In genomic region chr7:126696886-126697285, GRCm38 (mm10) we compare ENCODE assay signal across 8 mouse cellular contexts. TPM values are rescaled to one million over a fixed set of nuclear protein-coding genes. Genes with fewer than 3 reads are reported as not detected.
DNase-seq lines count a peak whose midpoint lies in the region; ATAC-seq and TF ChIP-seq lines count a peak whose summit lies in the region.

No protein-coding gene starts in this region.

- no peaks in the 10 kb centered on the region for H3K27me3 ChIP-seq in embryonic facial prominence, embryonic 12.5 days
- H3K27me3 ChIP-seq in intestine, embryonic 14.5 days (replicated peaks; ENCODE audit: control insufficient read depth, insufficient read depth, low read length): no peaks in the 10 kb centered on the region; the same call in 1 of the 2 replicates
- H3K27me3 ChIP-seq in myocyte (ENCODE audit: control insufficient read depth, insufficient read depth, insufficient read length): no peaks in the 10 kb centered on the region

- H3K4me1 ChIP-seq in embryonic facial prominence, embryonic 12.5 days: peaks cover 26% of the 10 kb centered on the region
- peaks cover 8% of the 10 kb centered on the region for H3K4me1 ChIP-seq in intestine, embryonic 14.5 days (replicated peaks; ENCODE audit: control insufficient read depth, insufficient read depth, low read length)

- peaks cover 20% of the 10 kb centered on the region for H3K36me3 ChIP-seq in embryonic facial prominence, embryonic 12.5 days
- H3K36me3 ChIP-seq in intestine, embryonic 14.5 days (ENCODE audit: control insufficient read depth, insufficient read depth, low read length): peaks cover 15% of the 10 kb centered on the region
- H3K36me3 ChIP-seq in myocyte (ENCODE audit: control insufficient read depth, insufficient read depth): no peaks in the 10 kb centered on the region

- H3K9me3 ChIP-seq in embryonic facial prominence, embryonic 12.5 days: no peaks in the 10 kb centered on the region
- no peaks in the 10 kb centered on the region for H3K9me3 ChIP-seq in intestine, embryonic 14.5 days (ENCODE audit: control insufficient read depth, low read length)

- no peak for TF ChIP-seq POLR2A in myocyte (IDR thresholded peaks at IDR 0.05; ENCODE audit: insufficient read length, low read depth)

- no peak for DNase-seq in layer of hippocampus, adult 2 months (ENCODE audit: low spot score in 2 of 2)
- DNase-seq in layer of hippocampus, adult 18-20 months (ENCODE audit: low spot score in 2 of 2): no peak
- DNase-seq in intestine, embryonic 14.5 days (ENCODE audit: low spot score): no peak
- DNase-seq in retina, embryonic 14.5 days (ENCODE audit: low spot score): no peak
- DNase-seq in kidney, postnatal 25 days: no peak

- no peak for ATAC-seq in embryonic facial prominence, embryonic 12.5 days (ENCODE audit: insufficient number of reproducible peaks, insufficient read depth, low FRiP score, low TSS enrichment)
- no peak for ATAC-seq in intestine, embryonic 14.5 days (replicated peaks; ENCODE audit: low FRiP score, low TSS enrichment, low read depth)
- ATAC-seq in activated CD4-positive, CD25-positive, alpha-beta regulatory T cell, adult 4 months: no peak

- peaks cover 14% of the 10 kb centered on the region for H3K79me2 ChIP-seq in myocyte (ENCODE audit: control insufficient read depth, insufficient read depth)

- H3K27ac ChIP-seq in layer of hippocampus, adult 2 months: peak overlapping the region; percentile 80; the same call in 1 of the 2 replicates
- H3K27ac ChIP-seq in embryonic facial prominence, embryonic 12.5 days: no peak overlapping the region
- no peak overlapping the region for H3K27ac ChIP-seq in intestine, embryonic 14.5 days (ENCODE audit: low read depth)

- TF ChIP-seq CTCF in layer of hippocampus, adult 2 months (conservative IDR thresholded peaks at IDR 0.05): no peak

- H3K4me3 ChIP-seq in layer of hippocampus, adult 2 months: peak overlapping the region; percentile 95; the same call in 1 of the 2 replicates
- peak overlapping the region; percentile 78 for H3K4me3 ChIP-seq in embryonic facial prominence, embryonic 12.5 days
- peak overlapping the region; percentile 63 for H3K4me3 ChIP-seq in intestine, embryonic 14.5 days (ENCODE audit: low read depth, low read length)
- peak overlapping the region; percentile 89 for H3K4me3 ChIP-seq in myocyte

- H3K4me2 ChIP-seq in embryonic facial prominence, embryonic 12.5 days (replicated peaks): peak overlapping the region; percentile 82
- peak overlapping the region; percentile 85 for H3K4me2 ChIP-seq in intestine, embryonic 14.5 days (ENCODE audit: low read length)
- peak overlapping the region; percentile 86 for H3K4me2 ChIP-seq in myocyte (ENCODE audit: low read depth)

- peak overlapping the region; percentile 83; the same call in 1 of the 2 replicates for H3K9ac ChIP-seq in embryonic facial prominence, embryonic 12.5 days
- peak overlapping the region; percentile 47; the same call in 1 of the 2 replicates for H3K9ac ChIP-seq in intestine, embryonic 14.5 days (ENCODE audit: low read length)

- 82% methylated on average over 3 of the region's 3 CpGs for WGBS in embryonic facial prominence, embryonic 12.5 days
- WGBS in intestine, embryonic 14.5 days: 86% methylated on average over 3 of the region's 3 CpGs

- H3ac ChIP-seq in myocyte (ENCODE audit: control insufficient read depth, insufficient read length): peak overlapping the region; percentile 58

TF ChIP-seq in myocyte, 11 proteins besides CTCF, POLR2A, EP300 and RAD21:
- TF ChIP-seq CEBPB (IDR thresholded peaks at IDR 0.05; ENCODE audit: insufficient read depth, poor library complexity, severe bottlenecking): no peak
- no peak for TF ChIP-seq POLR2AphosphoS2 (IDR thresholded peaks at IDR 0.05; ENCODE audit: insufficient read length, low read depth)
TF ChIP-seq in myocyte: peak in this region for 0.

RNA-seq across cellular contexts. Expression of gene Slx1b, which starts 1.3 kb away (rescaled TPM):
- total RNA-seq in layer of hippocampus, adult 2 months (2021): 10 to 100 TPM; 18.9 to 22.3 TPM
- 10 to 100 TPM; 17.3 to 17.4 TPM for total RNA-seq in layer of hippocampus, adult 18-20 months (2021)
- polyA plus RNA-seq in embryonic facial prominence, embryonic 12.5 days (2016; fragmentation: Nextera tagmentation; extraction: Ambion mirVana): 13.4 and 13.5 TPM in 2 replicates
- 7.1 and 8.4 TPM in 2 replicates for polyA plus RNA-seq in intestine, embryonic 14.5 days (2014; fragmentation: Nextera tagmentation; extraction: Ambion mirVana)
- 5.8 TPM for polyA plus RNA-seq in myocyte (2012; fragmentation: generic; extraction: Trizol)
- 10 to 100 TPM in 1 of 2 experiments, 1 to 10 TPM in 1; 9.7 to 10.0 TPM for polyA plus RNA-seq in activated CD4-positive, CD25-positive, alpha-beta regulatory T cell, adult 4 months (2017; shearing (Covaris generic))

RNA-seq across cellular contexts. Expression of gene Bola2, which starts 1.7 kb away (rescaled TPM):
- 100 to 1,000 TPM; 103 to 112 TPM for total RNA-seq in layer of hippocampus, adult 2 months (2021)
- total RNA-seq in layer of hippocampus, adult 18-20 months (2021): 100 to 1,000 TPM; 105 to 106 TPM
- 138 and 141 TPM in 2 replicates for polyA plus RNA-seq in embryonic facial prominence, embryonic 12.5 days (2016; fragmentation: Nextera tagmentation; extraction: Ambion mirVana)
- polyA plus RNA-seq in intestine, embryonic 14.5 days (2014; fragmentation: Nextera tagmentation; extraction: Ambion mirVana): 140 and 159 TPM in 2 replicates
- polyA plus RNA-seq in myocyte (2012; fragmentation: generic; extraction: Trizol): 79.7 TPM
- polyA plus RNA-seq in activated CD4-positive, CD25-positive, alpha-beta regulatory T cell, adult 4 months (2017; shearing (Covaris generic)): 100 to 1,000 TPM in 1 of 2 experiments, 10 to 100 TPM in 1; 90.0 to 201 TPM

RNA-seq across cellular contexts. Expression of gene Coro1a, which starts 10.7 kb away (rescaled TPM):
- 100 to 1,000 TPM; 130 to 135 TPM for total RNA-seq in layer of hippocampus, adult 2 months (2021)
- total RNA-seq in layer of hippocampus, adult 18-20 months (2021): 100 to 1,000 TPM; 121 to 122 TPM
- 37.8 and 39.0 TPM in 2 replicates for polyA plus RNA-seq in embryonic facial prominence, embryonic 12.5 days (2016; fragmentation: Nextera tagmentation; extraction: Ambion mirVana)
- 35.1 and 35.9 TPM in 2 replicates for polyA plus RNA-seq in intestine, embryonic 14.5 days (2014; fragmentation: Nextera tagmentation; extraction: Ambion mirVana)
- 0.14 TPM for polyA plus RNA-seq in myocyte (2012; fragmentation: generic; extraction: Trizol)
- polyA plus RNA-seq in activated CD4-positive, CD25-positive, alpha-beta regulatory T cell, adult 4 months (2017; shearing (Covaris generic)): 1,000 to 10,000 TPM; 2,153 to 2,681 TPM

RNA-seq across cellular contexts. Expression of gene Sult1a1, which starts 20.7 kb away (rescaled TPM):
- total RNA-seq in layer of hippocampus, adult 2 months (2021): 1 to 10 TPM; 9.1 to 9.4 TPM
- total RNA-seq in layer of hippocampus, adult 18-20 months (2021): 10 to 100 TPM in 1 of 2 experiments, 1 to 10 TPM in 1; 9.5 to 11.6 TPM
- 0.97 and 1.6 TPM in 2 replicates for polyA plus RNA-seq in embryonic facial prominence, embryonic 12.5 days (2016; fragmentation: Nextera tagmentation; extraction: Ambion mirVana)
- polyA plus RNA-seq in intestine, embryonic 14.5 days (2014; fragmentation: Nextera tagmentation; extraction: Ambion mirVana): 3.5 and 3.8 TPM in 2 replicates
- polyA plus RNA-seq in myocyte (2012; fragmentation: generic; extraction: Trizol): not detected
- polyA plus RNA-seq in activated CD4-positive, CD25-positive, alpha-beta regulatory T cell, adult 4 months (2017; shearing (Covaris generic)): under 1 TPM in 1 of 2 experiments, not detected in 1; 0.42 TPM

RNA-seq across cellular contexts. Expression of gene Sgf29, which starts 47.8 kb away (rescaled TPM):
- 10 to 100 TPM; 27.8 to 28.4 TPM for total RNA-seq in layer of hippocampus, adult 2 months (2021)
- 10 to 100 TPM; 26.1 to 33.5 TPM for total RNA-seq in layer of hippocampus, adult 18-20 months (2021)
- polyA plus RNA-seq in embryonic facial prominence, embryonic 12.5 days (2016; fragmentation: Nextera tagmentation; extraction: Ambion mirVana): 43.6 and 48.2 TPM in 2 replicates
- polyA plus RNA-seq in intestine, embryonic 14.5 days (2014; fragmentation: Nextera tagmentation; extraction: Ambion mirVana): 53.4 and 64.5 TPM in 2 replicates
- polyA plus RNA-seq in myocyte (2012; fragmentation: generic; extraction: Trizol): 35.3 TPM
- polyA plus RNA-seq in activated CD4-positive, CD25-positive, alpha-beta regulatory T cell, adult 4 months (2017; shearing (Covaris generic)): 100 to 1,000 TPM in 1 of 2 experiments, 10 to 100 TPM in 1; 73.9 to 103 TPM

Comparison
In these comparisons a context has a peak if more than half of its experiments do, and no peak if none do; other contexts are left out.
1. RNA of gene Coro1a, which starts 10.7 kb away (polyA plus RNA-seq): 2,153 to 2,681 TPM in activated CD4-positive, CD25-positive, alpha-beta regulatory T cell, adult 4 months; 37.8 to 39.0 TPM in embryonic facial prominence, embryonic 12.5 days, 35.1 to 35.9 TPM in intestine, embryonic 14.5 days and 0.14 TPM in myocyte (single experiment); every median in the first group is over 10 times any median in the second.
2. Peak in every context shown above with its lines, with median percentiles within 50 percentile points of each other: H3K4me3 ChIP-seq and H3K4me2 ChIP-seq.